Mouse (Mus musculus) embryo, embryonic 10 days (tissue): ENCODE data around the gene Tmprss11a.
A peak's percentile ranks its signal among the peaks of the same experiment; 100 is the strongest.

ENCODE experiments used
- DNase-seq: peaks from one replicate; pipeline ENCODE4 v3.0.0-alpha.2; 2015; ENCODE audit warnings: low spot score

Tmprss11a gene

GRCm38 (mm10) chr5:86468890-86469289 is at the start of gene Tmprss11a:
TSS of gene Tmprss11a (minus strand) at chr5:86468990.
- DNase-seq: no peak

- DNase-seq: no peak
Observed at GRCm38 (mm10) chr5:86518500-86518899, 49.7 kb upstream of the Tmprss11a start, which contains the start of gene Tmprss11g. TSS of gene Tmprss11g (minus strand) at chr5:86518600.

GRCm38 (mm10) chr5:86511538-86511937 is 42.7 kb upstream of the Tmprss11a start:
- DNase-seq: no peak

GRCm38 (mm10) chr5:86493453-86493852 is 24.7 kb upstream of the Tmprss11a start:
- no peak for DNase-seq

GRCm38 (mm10) chr5:86482562-86482961 is 13.8 kb upstream of the Tmprss11a start:
- DNase-seq: no peak

GRCm38 (mm10) chr5:86482031-86482430 is 13.2 kb upstream of the Tmprss11a start:
- no peak for DNase-seq

- DNase-seq: no peak
Observed at GRCm38 (mm10) chr5:86473859-86474258, 5.1 kb upstream of the Tmprss11a start.

GRCm38 (mm10) chr5:86439306-86439705 is 29.5 kb downstream of the Tmprss11a start:
- no peak for DNase-seq

- DNase-seq: no peak
Observed at GRCm38 (mm10) chr5:86438548-86438947, 30.2 kb downstream of the Tmprss11a start.

GRCm38 (mm10) chr5:86432697-86433096 is 36.1 kb downstream of the Tmprss11a start:
- peak; percentile 81 for DNase-seq

GRCm38 (mm10) chr5:86431096-86431495 is 37.7 kb downstream of the Tmprss11a start:
- no peak for DNase-seq

GRCm38 (mm10) chr5:86421323-86422028 is 47.3 kb downstream of the Tmprss11a start:
- DNase-seq: peak; percentile 35

- peak; percentile 49 for DNase-seq
Observed at GRCm38 (mm10) chr5:86419494-86419893, 49.3 kb downstream of the Tmprss11a start.

- no peak for DNase-seq
Observed at GRCm38 (mm10) chr5:86414280-86414679, 54.5 kb downstream of the Tmprss11a start.

GRCm38 (mm10) chr5:86410815-86411214 is 58.0 kb downstream of the Tmprss11a start:
- DNase-seq: no peak

- no peak for DNase-seq
Observed at GRCm38 (mm10) chr5:86407941-86408340, 60.8 kb downstream of the Tmprss11a start.

GRCm38 (mm10) chr5:86407191-86407590 is 61.6 kb downstream of the Tmprss11a start:
- DNase-seq: no peak

GRCm38 (mm10) chr5:86373320-86373719 is 95.5 kb downstream of the Tmprss11a start, which contains the start of gene Tmprss11d:
TSS of gene Tmprss11d (minus strand) at chr5:86373420.
- no peak for DNase-seq
